Comparison of ENCODE assay signal across 7 mouse cellular contexts in the genomic region with DNA sequence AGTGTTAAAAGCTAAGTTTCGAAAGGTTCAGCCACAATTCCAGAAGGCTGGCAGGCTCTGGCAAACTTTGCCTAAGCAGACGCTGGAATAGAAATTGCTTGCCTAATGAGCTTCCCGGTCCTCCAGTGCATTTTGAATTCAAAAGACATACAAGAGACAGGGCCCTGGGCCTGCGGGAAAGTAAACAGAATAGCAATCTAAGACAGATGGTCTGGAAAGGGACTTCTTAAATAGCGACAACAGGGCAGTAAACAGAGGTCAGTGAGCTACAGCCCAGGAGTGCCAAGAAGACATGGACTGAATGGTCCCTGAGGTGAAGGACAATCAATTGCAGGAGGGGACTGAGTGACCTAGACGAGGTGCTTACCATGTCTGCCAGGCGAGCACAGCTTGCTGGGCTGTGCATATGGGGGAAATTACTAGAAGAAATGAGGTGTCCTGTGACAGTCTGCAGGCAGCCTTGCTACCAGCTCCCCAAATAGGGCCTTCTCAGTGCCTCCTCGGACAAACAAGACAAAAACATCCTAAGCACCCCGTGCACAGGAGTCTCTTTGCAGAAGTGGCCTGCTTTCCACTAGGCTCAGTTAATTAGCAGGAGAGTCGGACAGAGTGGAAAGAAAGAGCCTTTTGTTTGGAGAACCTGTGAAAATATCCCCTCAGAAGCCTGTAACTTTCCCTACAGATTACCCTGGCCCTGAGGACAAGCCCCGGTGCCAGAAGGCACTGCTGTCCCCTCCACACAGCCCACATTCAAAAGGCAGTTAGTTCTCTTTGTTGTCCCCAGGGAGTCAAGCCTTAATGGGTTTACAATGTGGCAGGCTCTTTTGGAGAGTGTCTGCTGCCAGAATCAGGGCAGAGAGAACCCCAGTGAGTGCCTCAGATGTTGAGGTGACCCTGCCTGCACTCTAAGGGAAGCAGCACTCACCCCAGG.
DNase-seq lines count a peak whose midpoint lies in the region; ATAC-seq lines count a peak whose summit lies in the region.

No protein-coding gene starts in this region.

- H3K4me2 ChIP-seq in forebrain, embryonic 14.5 days (ENCODE audit: low read length): no peak overlapping the region
- no peak overlapping the region for H3K4me2 ChIP-seq in limb, embryonic 15.5 days
- no peak overlapping the region for H3K4me2 ChIP-seq in neural tube, embryonic 11.5 days (ENCODE audit: low read depth)

- peak; percentile 73 for ATAC-seq in forebrain, embryonic 14.5 days
- ATAC-seq in limb, embryonic 15.5 days (ENCODE audit: insufficient number of reproducible peaks, low FRiP score, low TSS enrichment, low read depth): peak; percentile 30; the same call in 1 of the 2 replicates
- ATAC-seq in neural tube, embryonic 11.5 days (ENCODE audit: insufficient read depth, low FRiP score, low TSS enrichment): peak; percentile 72

- H3K9ac ChIP-seq in forebrain, embryonic 14.5 days (ENCODE audit: low read length): no peak overlapping the region
- no peak overlapping the region for H3K9ac ChIP-seq in limb, embryonic 15.5 days
- peak overlapping the region; percentile 30 for H3K9ac ChIP-seq in neural tube, embryonic 11.5 days (ENCODE audit: low read length)

- H3K9me3 ChIP-seq in forebrain, embryonic 14.5 days (replicated peaks; ENCODE audit: control insufficient read depth, low read length): no peaks in the 10 kb centered on the region
- no peaks in the 10 kb centered on the region for H3K9me3 ChIP-seq in hindbrain, embryonic 10.5 days
- H3K9me3 ChIP-seq in limb, embryonic 15.5 days: no peaks in the 10 kb centered on the region
- no peaks in the 10 kb centered on the region for H3K9me3 ChIP-seq in neural tube, embryonic 11.5 days (ENCODE audit: control insufficient read depth, low read length)

- H3K4me1 ChIP-seq in forebrain, embryonic 14.5 days (ENCODE audit: control insufficient read depth, insufficient read depth, low read length): peaks cover 4% of the 10 kb centered on the region; the same call in 1 of the 2 replicates
- H3K4me1 ChIP-seq in hindbrain, embryonic 10.5 days (replicated peaks): peaks cover 31% of the 10 kb centered on the region
- peaks cover 23% of the 10 kb centered on the region for H3K4me1 ChIP-seq in limb, embryonic 15.5 days
- H3K4me1 ChIP-seq in neural tube, embryonic 11.5 days (ENCODE audit: control insufficient read depth, insufficient read depth, low read length): peaks cover 20% of the 10 kb centered on the region; the same call in 1 of the 2 replicates

- DNase-seq in MN1 (ENCODE audit: low spot score): peak; percentile 53
- DNase-seq in adrenal gland, postnatal 10 days: peak; percentile 56
- DNase-seq in forebrain, embryonic 14.5 days (ENCODE audit: low spot score): peak; percentile 67
- peak; percentile 50 for DNase-seq in hindbrain, embryonic 10.5 days (ENCODE audit: low spot score)
- DNase-seq in neural tube, embryonic 11.5 days (ENCODE audit: low spot score): peak; percentile 63
- DNase-seq in natural killer cell, adult 2 months (ENCODE audit: low spot score in 2 of 2): no peak

- H3K4me3 ChIP-seq in forebrain, embryonic 14.5 days (ENCODE audit: low read depth, low read length): no peak overlapping the region
- H3K4me3 ChIP-seq in hindbrain, embryonic 10.5 days: no peak overlapping the region
- H3K4me3 ChIP-seq in limb, embryonic 15.5 days: no peak overlapping the region
- no peak overlapping the region for H3K4me3 ChIP-seq in neural tube, embryonic 11.5 days (ENCODE audit: low read depth, low read length)

- H3K27ac ChIP-seq in forebrain, embryonic 14.5 days (ENCODE audit: low read depth, low read length): peak overlapping the region; percentile 53; the same call in 1 of the 2 replicates
- H3K27ac ChIP-seq in hindbrain, embryonic 10.5 days: peak overlapping the region; percentile 87
- H3K27ac ChIP-seq in limb, embryonic 15.5 days: peak overlapping the region; percentile 80
- peak overlapping the region; percentile 83 for H3K27ac ChIP-seq in neural tube, embryonic 11.5 days (ENCODE audit: low read depth, low read length)

- H3K36me3 ChIP-seq in forebrain, embryonic 14.5 days (ENCODE audit: control insufficient read depth, insufficient read depth, low read length): no peaks in the 10 kb centered on the region
- H3K36me3 ChIP-seq in hindbrain, embryonic 10.5 days: no peaks in the 10 kb centered on the region
- H3K36me3 ChIP-seq in limb, embryonic 15.5 days: no peaks in the 10 kb centered on the region
- no peaks in the 10 kb centered on the region for H3K36me3 ChIP-seq in neural tube, embryonic 11.5 days (ENCODE audit: control insufficient read depth, insufficient read depth, low read length)

- 5% methylated on average over 11 of the region's 11 CpGs for WGBS in forebrain, embryonic 14.5 days
- 18% methylated on average over 11 of the region's 11 CpGs for WGBS in hindbrain, embryonic 10.5 days
- WGBS in limb, embryonic 15.5 days: 17% methylated on average over 11 of the region's 11 CpGs
- WGBS in neural tube, embryonic 11.5 days: 6% methylated on average over 11 of the region's 11 CpGs

- no peaks in the 10 kb centered on the region for H3K27me3 ChIP-seq in forebrain, embryonic 14.5 days (replicated peaks; ENCODE audit: control insufficient read depth, insufficient read depth, low read length)
- H3K27me3 ChIP-seq in hindbrain, embryonic 10.5 days (ENCODE audit: insufficient read depth, poor library complexity, severe bottlenecking): no peaks in the 10 kb centered on the region
- H3K27me3 ChIP-seq in limb, embryonic 15.5 days: no peaks in the 10 kb centered on the region
- H3K27me3 ChIP-seq in neural tube, embryonic 11.5 days (ENCODE audit: control insufficient read depth, insufficient read depth, low read length): no peaks in the 10 kb centered on the region

Comparison
In these comparisons a context has a peak if more than half of its experiments do, and no peak if none do; other contexts are left out.
1. DNase-seq: peak in MN1 (single experiment), adrenal gland, postnatal 10 days (single experiment), forebrain, embryonic 14.5 days (single experiment), hindbrain, embryonic 10.5 days (single experiment) and neural tube, embryonic 11.5 days (single experiment); none in natural killer cell, adult 2 months (0 of 2).
2. Peak in every context shown above with its lines, with median percentiles within 50 percentile points of each other: ATAC-seq and H3K27ac ChIP-seq.